Comparison of ENCODE assay signal across 36 mouse cellular contexts in genomic region chr11:85196046-85196445, GRCm38 (mm10). TPM values are rescaled to one million over a fixed set of nuclear protein-coding genes. Genes with fewer than 3 reads are reported as not detected.
"Had no signal": no experiment of that assay in that cellular context is flagged by ENCODE, and none has a peak within 500 bp of the region (broad histone marks: within the 10 kb centered on the region; RNA-seq: fewer than 3 reads in every experiment).

No protein-coding gene starts in this region.

- ATAC-seq: forebrain, embryonic 13.5 days; forebrain, embryonic 14.5 days; forebrain, embryonic 15.5 days; forebrain, embryonic 16.5 days; forebrain, postnatal 0 days had no signal

- H3K27ac ChIP-seq: embryonic facial prominence, embryonic 10.5 days; embryonic facial prominence, embryonic 12.5 days; embryonic facial prominence, embryonic 13.5 days; embryonic facial prominence, embryonic 15.5 days; forebrain, embryonic 10.5 days; forebrain, embryonic 12.5 days; forebrain, embryonic 13.5 days; forebrain, embryonic 15.5 days; gastrocnemius, adult 2 months; heart, adult 2 months had no signal

- H3K9ac ChIP-seq: embryonic facial prominence, embryonic 12.5 days; embryonic facial prominence, embryonic 13.5 days; embryonic facial prominence, embryonic 15.5 days; forebrain, embryonic 12.5 days; forebrain, embryonic 13.5 days; forebrain, embryonic 15.5 days; forebrain, postnatal 0 days had no signal

- H3K9me3 ChIP-seq: embryonic facial prominence, embryonic 10.5 days; embryonic facial prominence, embryonic 12.5 days; embryonic facial prominence, embryonic 13.5 days; embryonic facial prominence, embryonic 15.5 days; forebrain, embryonic 10.5 days; forebrain, embryonic 12.5 days; forebrain, embryonic 13.5 days; forebrain, embryonic 15.5 days had no signal

- H3K4me2 ChIP-seq: embryonic facial prominence, embryonic 12.5 days; embryonic facial prominence, embryonic 13.5 days; embryonic facial prominence, embryonic 15.5 days; forebrain, embryonic 12.5 days; forebrain, embryonic 13.5 days; forebrain, embryonic 15.5 days had no signal

- H3K27me3 ChIP-seq: embryonic facial prominence, embryonic 12.5 days; embryonic facial prominence, embryonic 13.5 days; embryonic facial prominence, embryonic 15.5 days; forebrain, embryonic 12.5 days; forebrain, embryonic 13.5 days; forebrain, embryonic 15.5 days had no signal

- H3K4me1 ChIP-seq: embryonic facial prominence, embryonic 10.5 days; embryonic facial prominence, embryonic 12.5 days; embryonic facial prominence, embryonic 13.5 days; embryonic facial prominence, embryonic 15.5 days; forebrain, embryonic 10.5 days; forebrain, embryonic 12.5 days; forebrain, embryonic 13.5 days; forebrain, embryonic 15.5 days had no signal

- H3K4me3 ChIP-seq: embryonic facial prominence, embryonic 10.5 days; embryonic facial prominence, embryonic 12.5 days; embryonic facial prominence, embryonic 13.5 days; embryonic facial prominence, embryonic 15.5 days; erythroblast, embryonic 14.5 days; forebrain, embryonic 10.5 days; forebrain, embryonic 12.5 days; forebrain, embryonic 13.5 days; forebrain, embryonic 15.5 days; gastrocnemius, adult 2 months; heart, adult 2 months had no signal

- DNase-seq: cerebellum, adult 2 months; cerebellum, adult 8-10 months; cerebellum, adult 9-10 months; cerebellum, adult 9-11 months; cerebellum, postnatal 10 days; cerebellum, postnatal 14 days; cerebellum, postnatal 25 days; cerebellum, postnatal 36 days; embryo, embryonic 11 days; forebrain, postnatal 0 days; gastrocnemius, adult 2 months; gastrocnemius, postnatal 10 days; gastrocnemius, postnatal 14 days; gastrocnemius, postnatal 25 days; gastrocnemius, postnatal 36 days; heart, adult 18-20 months; heart, adult 2 months had no signal

RNA-seq across cellular contexts. Expression of gene 1700125H20Rik, which starts 25.8 kb away (rescaled TPM):
- total RNA-seq: common myeloid progenitor, adult 5-6 weeks; gastrocnemius, adult 18-20 months; gastrocnemius, adult 2 months; gastrocnemius, adult 8-10 months; gastrocnemius, postnatal 10 days; gastrocnemius, postnatal 14 days; gastrocnemius, postnatal 25 days; gastrocnemius, postnatal 36 days; heart, adult 18-20 months; heart, adult 2 months had no signal
- polyA plus RNA-seq: cerebellum, adult 2 months; cortical plate, adult 2 months; embryonic facial prominence, embryonic 11.5 days; erythroblast, embryonic 14.5 days; forebrain, embryonic 11.5 days; frontal cortex, adult 2 months; gonadal fat pad, adult 2 months; heart, adult 2 months had no signal
